Mouse (Mus musculus) gastrocnemius, adult 18-20 months (tissue): ENCODE results near the gene Cep128. TPM values are rescaled to one million over a fixed set of nuclear protein-coding genes. Genes with fewer than 3 reads are reported as not detected.
A peak's percentile ranks its signal among the peaks of the same experiment; 100 is the strongest.
"Not testable (repeated sequence)": the region's sequence is repeated elsewhere in the genome, so short reads cannot be mapped to it uniquely, and the experiment has no call there.

Experiments used
- DNase-seq: peaks from one replicate; pipeline ENCODE4 v3.0.0; 2021; ENCODE audit warnings: low spot score
- long read RNA-seq, 2 experiments: library from polyadenylated mRNA; stranded (forward); transcript quantifications; one replicate each; pipeline ENCODE4 v2.0.0; 2021
- total RNA-seq, 2 experiments: library from RNA; stranded (reverse); gene quantifications; 2 replicates each; pipeline ENCODE4 v1.2.3; 2021

The Cep128 gene
- total RNA-seq: under 1 TPM; 0.64 to 0.81 TPM
- long read RNA-seq, experiment 1: 0 reads
- long read RNA-seq, experiment 2, partial matches to known transcripts: 1 of 2 reads
- long read RNA-seq, experiment 2, other reads (novel, unspliced or antisense): 1 of 2 reads

GRCm38 (mm10) chr12:91384281-91385017 is at the start of gene Cep128, which contains the start of gene Tshr:
TSS of gene Cep128 (minus strand) at chr12:91384409.
TSS of gene Tshr (plus strand) at chr12:91384563.
- peak; percentile 92 for DNase-seq

GRCm38 (mm10) chr12:91427129-91427528 is 42.9 kb upstream of the Cep128 start:
- DNase-seq: no peak

- no peak for DNase-seq
Measured at GRCm38 (mm10) chr12:91426499-91426898, 42.3 kb upstream of the Cep128 start.

GRCm38 (mm10) chr12:91423125-91423820 is 39.1 kb upstream of the Cep128 start:
- DNase-seq: peak; percentile 18

- no peak for DNase-seq
Measured at GRCm38 (mm10) chr12:91421272-91421671, 37.1 kb upstream of the Cep128 start.

- peak; percentile 53 for DNase-seq
Measured at GRCm38 (mm10) chr12:91418791-91419190, 34.6 kb upstream of the Cep128 start.

GRCm38 (mm10) chr12:91416828-91417227 is 32.6 kb upstream of the Cep128 start:
- no peak for DNase-seq

- no peak for DNase-seq
Measured at GRCm38 (mm10) chr12:91415112-91415511, 30.9 kb upstream of the Cep128 start.

GRCm38 (mm10) chr12:91412461-91413182 is 28.4 kb upstream of the Cep128 start:
- no peak for DNase-seq

GRCm38 (mm10) chr12:91410306-91410705 is 26.1 kb upstream of the Cep128 start:
- DNase-seq: no peak

- DNase-seq: no peak
Measured at GRCm38 (mm10) chr12:91401049-91401352, 16.8 kb upstream of the Cep128 start.

- peak; percentile 34 for DNase-seq
Measured at GRCm38 (mm10) chr12:91400232-91401048, 16.2 kb upstream of the Cep128 start.

- DNase-seq: peak; percentile 1
Measured at GRCm38 (mm10) chr12:91383516-91384264, 519 bp downstream of the Cep128 start.

GRCm38 (mm10) chr12:91369173-91369572 is 15.0 kb downstream of the Cep128 start:
- no peak for DNase-seq

- no peak for DNase-seq
Measured at GRCm38 (mm10) chr12:91353783-91354182, 30.4 kb downstream of the Cep128 start.

GRCm38 (mm10) chr12:91338656-91339055 is 45.6 kb downstream of the Cep128 start:
- not testable (repeated sequence) for DNase-seq

- DNase-seq: no peak
Measured at GRCm38 (mm10) chr12:91327527-91327926, 56.7 kb downstream of the Cep128 start.

- DNase-seq: peak; percentile 30
Measured at GRCm38 (mm10) chr12:91326104-91326503, 58.1 kb downstream of the Cep128 start.

GRCm38 (mm10) chr12:91315026-91315425 is 69.2 kb downstream of the Cep128 start:
- DNase-seq: peak; percentile 69

GRCm38 (mm10) chr12:91313974-91314587 is 70.1 kb downstream of the Cep128 start:
- peak; percentile 11 for DNase-seq
